Mouse (Mus musculus): Measurements from ENCODE around the gene Eif4a2.
"Not testable (repeated sequence)": the region's sequence is repeated elsewhere in the genome, so short reads cannot be mapped to it uniquely, and the experiment has no call there.

Eif4a2 gene

DNA sequence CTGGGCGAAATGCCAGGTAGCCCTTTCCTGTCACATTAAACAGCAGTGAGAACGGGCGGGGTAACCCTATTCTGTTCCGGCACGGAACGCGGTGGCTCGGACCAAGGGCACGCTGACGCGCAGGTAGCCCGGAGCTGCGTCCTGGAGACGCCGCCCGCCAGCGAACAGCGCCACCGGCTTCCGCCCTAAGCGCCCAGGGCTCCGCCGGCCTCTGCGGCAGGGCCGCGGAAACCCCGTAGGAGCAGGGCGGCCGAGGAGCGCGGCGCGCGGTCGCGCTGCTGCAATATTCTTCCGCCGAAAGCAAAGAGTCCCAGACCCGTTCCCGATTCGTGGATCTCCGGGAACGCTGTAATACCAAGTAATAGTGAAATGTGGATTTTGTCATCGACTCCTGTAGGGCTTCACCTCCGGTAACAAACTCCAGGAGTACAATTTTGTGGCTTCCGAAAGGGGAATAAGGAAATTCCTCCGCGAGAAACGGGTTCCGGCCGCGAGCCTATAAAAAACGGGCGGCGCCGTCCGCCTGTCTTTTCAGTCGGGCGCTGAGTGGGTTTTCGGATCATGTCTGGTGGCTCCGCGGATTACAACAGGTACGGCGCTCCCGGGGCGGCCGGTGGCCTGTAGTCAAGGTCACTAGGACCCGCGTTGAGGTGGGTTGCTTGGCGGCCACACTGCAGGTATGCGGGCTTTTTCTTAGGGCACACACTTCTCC is at the start of gene Eif4a2:
Gene Eif4a2 (plus strand): TSS at position 214 of the 712 bp plus-strand sequence.
- peak; percentile 89 for DNase-seq (ENCODE audit: low spot score)

DNA sequence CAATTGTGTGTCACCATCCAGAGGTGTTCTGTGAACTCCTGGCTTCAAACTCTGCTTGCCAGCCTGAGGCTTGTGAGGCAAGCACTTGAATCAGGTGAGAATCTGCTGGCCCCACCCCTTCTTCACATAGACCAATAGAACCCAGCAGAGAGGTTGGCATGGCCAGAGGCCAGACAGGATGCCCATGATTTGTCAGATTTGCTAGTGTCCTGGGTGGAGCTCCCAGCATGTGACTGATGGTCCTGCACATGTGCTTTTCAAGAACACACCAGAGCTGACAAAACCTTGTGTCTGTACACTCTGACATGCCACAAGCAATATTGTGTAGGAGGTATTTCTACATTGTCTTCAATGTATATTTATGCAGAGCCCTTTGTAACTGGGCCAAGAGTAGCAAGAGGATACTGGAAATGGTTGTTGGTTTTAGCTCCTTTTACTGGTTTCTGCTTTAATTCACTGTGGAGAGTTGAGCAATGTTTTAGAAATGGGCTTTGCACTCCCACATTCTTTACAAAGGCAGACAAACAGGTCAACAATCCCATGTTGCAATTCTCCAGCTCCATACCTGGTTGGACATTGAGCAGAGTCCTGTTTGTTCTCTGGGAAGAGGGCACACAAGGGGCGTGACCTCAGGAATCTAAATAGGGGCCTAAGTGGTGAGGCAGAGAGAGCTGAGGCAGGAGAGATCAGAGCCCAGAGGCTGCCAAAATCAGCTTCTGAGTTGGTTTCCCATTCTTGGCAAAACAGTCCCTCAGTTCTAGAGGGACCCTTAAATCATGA is 49.4 kb upstream of the Eif4a2 start, which contains the start of gene Kng1:
Gene Kng1 (plus strand): TSS at position 198 of the 780 bp plus-strand sequence.
- not testable (repeated sequence) for DNase-seq (ENCODE audit: low spot score)

DNA sequence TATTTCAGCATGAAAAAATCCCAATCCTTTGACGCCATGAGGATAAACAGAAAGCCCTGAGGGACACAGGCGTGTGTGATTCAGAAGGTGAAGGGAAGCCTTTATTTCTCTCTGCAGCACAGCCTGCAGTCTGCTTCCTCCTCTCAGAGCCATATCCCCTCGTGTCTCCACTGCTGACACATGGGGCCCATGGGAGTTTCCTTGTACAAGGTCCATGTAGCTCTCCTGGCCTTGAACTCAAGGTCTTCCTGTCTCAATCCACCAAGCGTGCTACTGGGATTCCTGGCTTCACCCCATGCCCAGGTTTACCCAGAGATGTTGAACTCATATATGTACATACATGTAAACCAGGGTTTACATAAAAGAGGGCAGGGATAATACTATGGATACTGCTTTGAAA is 47.6 kb upstream of the Eif4a2 start:
- not testable (repeated sequence) for DNase-seq (ENCODE audit: low spot score)

DNA sequence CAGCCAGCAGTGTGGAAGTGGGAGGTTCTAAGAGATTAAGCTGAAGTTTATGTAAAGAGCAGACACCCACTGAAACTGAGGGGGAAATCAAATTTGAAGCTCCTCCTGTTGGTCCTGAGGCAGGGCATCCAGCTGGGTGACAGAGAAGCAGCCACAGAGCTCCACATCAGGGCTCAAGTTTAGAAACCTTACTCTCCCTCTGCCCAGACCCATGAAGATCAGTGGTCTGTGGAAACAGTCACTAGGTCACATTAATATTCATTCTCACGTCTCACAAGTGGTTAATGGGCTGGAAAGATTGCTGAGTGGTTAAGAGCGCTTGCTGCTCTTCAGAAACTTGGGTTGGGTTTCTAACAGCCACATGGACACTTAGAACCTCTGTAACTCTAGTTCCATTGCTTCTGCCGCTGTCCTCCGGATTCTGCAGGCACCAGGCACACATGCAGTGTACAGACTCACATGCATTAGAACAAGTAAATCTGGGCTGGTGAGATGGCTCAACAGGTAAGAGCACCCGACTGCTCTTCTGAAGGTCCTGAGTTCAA is 46.4 kb upstream of the Eif4a2 start:
- not testable (repeated sequence) for DNase-seq (ENCODE audit: low spot score)

DNA sequence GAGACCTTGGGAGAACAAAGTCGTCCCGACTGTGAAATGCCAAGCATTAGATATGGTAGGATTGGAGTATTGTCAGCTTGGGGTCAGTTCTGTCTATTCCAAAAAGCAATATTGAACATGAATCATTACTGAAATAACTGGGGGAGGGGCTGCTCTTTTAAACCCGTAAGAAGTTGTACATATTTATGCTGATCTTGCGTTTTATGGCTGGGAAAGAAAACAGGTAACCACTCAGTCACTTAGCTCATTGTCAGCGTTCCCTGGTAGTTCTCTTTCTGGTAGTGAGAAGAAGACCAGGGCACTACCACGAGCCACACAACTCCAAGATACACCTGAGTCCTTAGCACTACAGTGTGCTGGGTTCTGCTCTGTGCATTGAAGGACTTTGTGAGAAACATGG is 29.7 kb upstream of the Eif4a2 start:
- not testable (repeated sequence) for DNase-seq (ENCODE audit: low spot score)

DNA sequence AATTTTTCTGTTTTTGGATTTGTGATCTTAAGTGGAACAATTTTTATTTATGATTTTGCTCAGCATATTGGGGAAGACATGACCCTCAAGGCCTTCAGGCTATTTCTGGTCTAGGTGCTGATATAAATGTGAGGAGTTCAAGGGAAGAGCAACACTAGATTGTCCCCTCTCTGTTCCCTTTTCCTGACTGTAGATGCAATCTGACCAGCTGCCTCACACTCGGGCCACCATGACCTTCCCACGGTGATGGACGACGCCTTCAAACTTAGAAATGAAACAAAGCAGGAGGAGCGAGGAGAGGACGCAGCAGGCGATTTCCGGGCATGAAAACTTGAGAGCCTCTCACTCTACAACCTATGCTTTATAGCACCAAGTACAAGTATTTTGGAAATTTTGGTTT is 20.1 kb upstream of the Eif4a2 start:
- not testable (repeated sequence) for DNase-seq (ENCODE audit: low spot score)

DNA sequence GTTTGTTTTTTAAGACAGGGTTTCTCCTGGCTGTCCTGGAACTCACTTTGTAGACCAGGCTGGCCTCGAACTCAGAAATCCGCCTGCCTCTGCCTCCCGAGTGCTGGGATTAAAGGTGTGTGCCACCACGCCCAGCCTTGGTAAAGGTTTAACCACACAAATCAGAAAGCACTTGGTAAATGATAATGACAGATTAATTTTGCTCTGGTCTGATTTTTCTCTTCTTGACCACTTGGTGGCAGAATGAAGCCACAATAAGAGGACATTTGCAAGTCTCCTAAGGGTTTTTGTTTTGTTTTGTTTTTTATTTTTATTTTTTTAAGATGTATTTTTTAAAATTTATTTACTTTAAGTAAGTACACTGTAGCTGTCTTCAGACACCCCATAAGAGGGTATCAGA is 19.5 kb upstream of the Eif4a2 start:
- not testable (repeated sequence) for DNase-seq (ENCODE audit: low spot score)

DNA sequence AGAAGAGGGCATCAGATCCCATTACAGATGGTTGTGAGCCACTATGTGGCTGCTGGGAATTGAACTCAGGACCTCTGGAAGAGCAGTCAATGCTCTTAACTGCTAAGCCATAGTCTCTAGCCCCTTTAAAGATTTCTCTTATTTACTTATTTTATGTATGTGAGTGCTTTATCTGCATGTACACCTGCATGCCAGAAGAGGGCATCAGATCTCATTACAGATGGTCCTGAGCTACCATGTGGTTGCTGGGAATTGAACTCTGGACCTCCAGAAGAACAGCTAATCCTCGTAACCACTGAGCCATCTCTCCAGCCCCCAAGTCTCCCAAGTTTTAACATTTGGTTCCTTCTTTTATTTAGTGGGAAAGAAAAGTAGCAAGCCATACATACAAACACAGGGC is 18.8 kb upstream of the Eif4a2 start:
- not testable (repeated sequence) for DNase-seq (ENCODE audit: low spot score)

DNA sequence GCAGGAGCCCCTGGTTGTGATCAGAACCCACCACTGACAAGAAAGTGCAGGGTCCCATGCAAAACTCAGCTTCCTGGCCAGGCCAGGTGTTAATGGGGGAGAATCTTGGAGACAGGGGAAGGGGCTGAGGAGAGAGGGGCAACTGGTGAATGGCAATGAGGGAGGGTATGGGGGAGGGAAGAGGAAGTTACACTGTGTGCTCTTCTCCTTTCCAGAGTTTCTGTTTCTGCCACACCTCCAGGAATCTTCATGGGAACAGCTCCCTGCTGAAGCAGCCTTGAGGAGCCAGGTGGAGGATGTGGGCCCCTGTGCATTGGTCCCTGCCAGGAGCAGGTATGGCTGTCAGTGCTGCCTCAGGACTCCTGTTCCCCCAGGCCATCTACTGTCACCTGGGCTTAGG is 15.9 kb upstream of the Eif4a2 start:
- DNase-seq (ENCODE audit: low spot score): not testable (repeated sequence)

DNA sequence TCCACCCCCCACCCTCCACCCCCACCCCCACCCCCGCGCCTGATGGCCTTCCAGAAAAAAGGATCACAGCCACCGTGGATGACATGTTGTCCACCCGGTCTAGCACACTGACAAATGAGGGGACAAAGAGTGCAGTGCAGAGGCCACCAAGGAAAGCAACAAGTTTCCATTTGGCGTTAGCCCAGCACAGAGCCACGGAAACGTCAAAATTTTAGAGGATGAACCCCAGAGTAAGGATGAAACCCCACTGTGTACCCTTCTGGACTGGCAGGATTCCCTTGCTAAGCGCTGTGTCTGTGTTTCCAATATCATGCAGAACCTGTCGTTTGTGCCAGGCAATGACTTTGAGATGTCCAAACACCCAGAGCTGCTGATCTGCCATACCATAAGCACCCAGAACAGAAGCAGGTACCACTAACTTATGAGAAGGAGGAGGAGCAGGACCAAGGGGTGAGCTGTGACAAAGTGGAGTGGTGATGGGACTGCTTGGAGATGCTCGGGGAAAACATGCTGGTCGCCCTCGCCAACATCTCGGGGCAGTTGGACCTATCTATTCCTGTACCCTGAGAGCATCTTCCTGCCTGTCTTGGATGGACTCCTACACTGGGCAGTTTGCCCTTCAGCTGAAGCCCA is 13.8 kb upstream of the Eif4a2 start:
- DNase-seq (ENCODE audit: low spot score): no peak

DNA sequence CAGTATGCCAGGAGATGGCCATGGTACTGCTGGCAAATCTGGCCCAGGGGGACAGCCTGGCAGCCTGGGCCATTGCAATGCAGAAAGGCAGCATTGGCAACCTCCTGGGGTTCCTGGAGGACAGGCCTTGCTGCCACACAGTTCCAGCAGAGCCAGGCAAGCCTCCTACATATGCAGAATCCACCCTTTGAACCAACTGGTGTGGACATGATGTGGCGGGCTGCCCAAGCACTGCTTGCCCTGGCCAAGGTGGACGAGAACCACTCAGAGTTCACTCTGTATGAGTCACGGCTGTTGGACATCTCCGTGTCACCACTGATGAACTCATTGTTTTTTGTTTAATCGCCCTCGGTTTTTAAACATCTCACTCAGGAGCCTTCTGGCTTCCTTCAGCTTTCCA is 13.1 kb upstream of the Eif4a2 start:
- no peak for DNase-seq (ENCODE audit: low spot score)

DNA sequence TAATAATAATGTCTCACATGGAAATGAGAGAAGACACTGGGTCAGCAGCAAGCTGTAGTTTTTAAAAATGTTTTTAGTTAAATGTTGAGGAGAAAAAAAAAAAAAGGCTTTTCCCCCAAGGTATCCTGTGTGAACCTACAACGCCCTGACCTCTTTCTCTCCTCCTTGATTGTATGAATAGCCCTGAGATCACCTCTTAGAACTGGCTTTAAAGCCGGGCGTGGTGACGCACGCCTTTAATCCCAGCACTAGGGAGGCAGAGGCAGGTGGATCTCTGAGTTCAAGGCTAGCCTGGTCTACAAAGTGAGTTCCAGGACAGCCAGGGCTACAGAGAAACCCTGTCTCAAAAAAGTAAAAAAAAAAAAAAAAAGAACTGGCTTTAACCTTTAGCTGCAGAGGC is 11.7 kb upstream of the Eif4a2 start:
- DNase-seq (ENCODE audit: low spot score): not testable (repeated sequence)

DNA sequence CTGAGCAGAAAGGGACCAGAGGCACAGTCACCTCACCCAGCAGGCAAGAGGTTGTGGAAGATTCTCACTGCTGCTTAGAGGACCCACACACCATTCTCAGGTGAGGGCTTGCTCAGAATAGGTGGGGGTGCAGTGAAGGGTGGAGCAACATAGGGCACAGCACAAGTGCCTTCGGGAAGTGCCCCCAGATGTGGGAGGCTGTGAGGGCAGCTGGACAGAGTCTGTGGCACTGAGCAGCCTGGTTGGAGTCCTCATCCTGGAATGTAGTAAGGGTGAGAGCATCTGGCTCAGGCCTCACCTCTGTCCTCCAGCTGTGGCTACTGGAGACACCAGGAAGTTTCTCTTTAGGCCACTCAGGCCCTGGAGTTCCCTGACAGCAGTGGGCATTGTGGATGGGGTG is 10.4 kb upstream of the Eif4a2 start:
- DNase-seq (ENCODE audit: low spot score): not testable (repeated sequence)

DNA sequence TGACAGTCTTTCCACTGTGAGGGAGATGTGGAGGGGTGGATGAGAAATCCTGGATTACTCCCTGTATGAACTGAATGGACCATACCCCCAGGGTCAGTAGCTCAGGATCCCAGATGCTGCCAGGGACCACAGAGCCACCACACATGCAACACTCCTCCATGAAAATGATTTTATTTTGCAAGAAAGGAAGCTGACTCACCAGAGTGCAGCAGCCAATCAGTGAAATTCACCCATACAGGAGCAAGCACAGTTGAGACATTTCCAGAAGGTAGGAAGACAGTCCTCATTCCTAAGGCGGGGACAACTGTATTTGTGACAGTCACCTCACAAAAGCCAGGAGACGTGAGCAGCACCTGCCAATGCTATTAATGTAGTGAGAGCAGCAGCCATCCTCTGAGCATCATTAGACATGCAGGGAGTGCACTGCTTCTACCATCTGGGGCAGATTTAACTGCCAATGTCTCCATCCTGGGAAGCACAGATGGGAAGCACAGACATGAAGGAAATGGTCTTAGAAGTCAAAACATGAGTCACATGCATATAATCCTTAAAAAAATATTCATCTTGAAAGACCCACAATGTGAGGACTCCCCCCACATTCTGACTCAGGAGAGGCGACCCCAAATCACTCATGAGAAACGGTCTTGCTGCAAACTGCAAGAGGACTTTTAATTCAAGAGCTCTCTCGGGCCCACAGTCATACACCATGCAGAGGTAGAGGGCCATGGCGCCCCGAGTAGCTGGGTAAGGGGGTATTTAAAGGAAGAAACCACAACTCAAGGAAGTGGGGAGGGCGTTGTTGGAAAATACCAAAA is 9.7 kb upstream of the Eif4a2 start:
- not testable (repeated sequence) for DNase-seq (ENCODE audit: low spot score)

DNA sequence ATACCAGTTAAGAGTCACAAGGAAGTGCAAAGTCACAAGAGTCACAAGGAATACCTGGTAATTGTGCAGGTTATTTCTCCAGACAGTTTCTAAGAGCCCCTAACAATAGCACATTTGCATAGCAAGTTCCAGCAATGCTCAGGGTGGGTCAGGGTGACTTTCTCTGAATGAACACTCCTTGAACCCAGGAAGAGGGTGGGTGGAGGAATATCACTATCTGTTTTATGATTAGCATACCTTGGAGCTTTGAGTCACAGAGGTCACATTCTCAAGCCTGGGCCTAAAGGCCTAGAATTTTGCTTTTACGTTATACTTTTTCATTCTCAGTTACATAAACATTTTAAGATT is 9.2 kb upstream of the Eif4a2 start:
- DNase-seq (ENCODE audit: low spot score): not testable (repeated sequence)

DNA sequence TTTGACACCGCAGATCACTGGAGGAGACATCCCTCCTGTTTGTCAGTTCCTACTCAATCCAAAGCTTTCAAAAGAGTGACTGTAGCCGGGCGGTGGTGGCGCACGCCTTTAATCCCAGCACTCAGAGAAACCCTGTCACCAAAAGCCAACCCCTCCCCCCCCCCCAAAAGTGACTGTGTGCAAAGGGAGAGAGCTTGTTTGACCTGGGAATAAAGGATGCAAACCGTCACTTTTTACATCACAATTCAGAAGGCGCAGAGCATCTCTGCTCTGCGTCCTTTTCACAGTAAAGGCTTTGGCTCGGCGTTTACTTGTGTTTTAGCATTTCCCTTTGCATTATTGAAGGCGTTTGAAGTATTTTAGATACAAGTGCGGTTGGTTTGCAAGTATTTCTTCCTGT is 7.6 kb upstream of the Eif4a2 start:
- DNase-seq (ENCODE audit: low spot score): no peak

DNA sequence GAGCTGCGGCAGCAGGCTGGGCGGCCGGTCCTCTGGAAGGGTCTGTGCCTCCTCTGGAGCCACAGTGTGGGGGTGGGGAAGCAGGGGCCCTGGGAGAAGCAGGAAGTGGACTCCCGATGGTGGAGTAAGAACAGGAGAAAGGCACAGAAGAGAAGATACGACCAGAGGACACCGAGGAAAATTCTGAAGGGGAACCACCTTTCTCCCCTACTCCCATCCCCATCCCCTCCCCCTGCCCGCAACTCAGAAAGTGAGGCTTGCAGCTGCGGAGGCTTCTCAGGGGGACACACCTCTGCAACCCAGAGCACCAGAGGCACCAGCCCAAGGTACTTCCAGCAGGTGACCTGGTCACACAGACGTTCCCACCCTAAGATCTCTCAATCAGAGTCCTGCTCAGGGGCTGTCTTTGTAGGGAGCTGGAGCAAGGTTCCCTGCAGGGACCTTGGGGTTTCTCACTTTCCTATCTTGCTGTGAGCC is 7.1 kb upstream of the Eif4a2 start:
- no peak for DNase-seq (ENCODE audit: low spot score)

DNA sequence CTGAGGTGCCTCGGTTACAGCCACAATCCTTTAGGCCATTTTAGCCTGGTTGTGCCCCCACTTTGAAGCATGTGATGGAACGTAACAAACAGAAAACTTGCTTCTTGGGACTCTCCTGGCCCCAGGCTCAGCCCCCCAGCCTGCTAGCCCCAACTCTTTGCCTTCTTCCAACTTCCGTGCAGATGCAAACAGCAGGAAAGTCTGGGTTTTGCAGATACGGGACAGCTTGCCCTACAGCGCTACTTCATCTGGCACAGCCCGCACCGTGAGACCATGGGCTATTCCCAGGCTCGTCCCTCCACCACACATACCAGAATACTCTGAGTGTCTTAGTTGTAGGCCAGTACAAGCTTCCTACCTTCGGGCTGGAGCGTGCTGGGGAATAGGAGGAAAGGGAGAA is 6.6 kb upstream of the Eif4a2 start:
- DNase-seq (ENCODE audit: low spot score): no peak

DNA sequence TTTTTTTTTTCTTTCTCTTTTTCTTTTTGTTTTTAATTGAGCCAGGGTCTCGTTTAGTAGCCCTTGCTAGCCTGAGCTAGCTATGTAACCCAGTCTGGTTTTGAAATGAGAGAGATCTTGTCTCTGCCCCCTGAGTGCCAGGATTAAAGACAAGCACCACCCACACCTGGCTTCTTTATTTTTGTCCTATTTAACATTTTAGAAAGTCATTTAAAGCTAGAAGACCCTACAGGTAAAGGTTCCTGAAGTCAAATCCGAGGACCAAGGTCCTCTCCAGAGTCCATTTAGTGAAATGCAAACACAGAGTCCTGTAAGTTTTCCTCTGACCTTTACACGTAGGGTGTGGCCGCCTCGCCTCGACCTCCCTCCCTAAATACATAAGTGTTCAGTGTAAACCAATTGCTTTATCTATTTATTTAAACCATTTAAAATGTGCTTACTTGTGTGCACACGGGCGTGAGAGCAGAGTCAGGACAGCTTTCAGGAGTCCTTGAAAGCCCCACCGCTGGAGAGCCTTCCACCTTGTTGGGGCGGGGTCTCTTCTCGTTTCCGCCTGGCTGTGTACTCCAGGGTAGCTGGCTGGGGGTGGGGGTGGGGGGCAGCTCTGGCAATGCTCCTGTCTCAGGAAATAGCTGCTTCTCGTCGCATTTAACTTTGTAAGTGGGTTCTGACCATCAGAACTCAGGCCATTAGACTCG is 4.8 kb upstream of the Eif4a2 start:
- no peak for DNase-seq (ENCODE audit: low spot score)

DNA sequence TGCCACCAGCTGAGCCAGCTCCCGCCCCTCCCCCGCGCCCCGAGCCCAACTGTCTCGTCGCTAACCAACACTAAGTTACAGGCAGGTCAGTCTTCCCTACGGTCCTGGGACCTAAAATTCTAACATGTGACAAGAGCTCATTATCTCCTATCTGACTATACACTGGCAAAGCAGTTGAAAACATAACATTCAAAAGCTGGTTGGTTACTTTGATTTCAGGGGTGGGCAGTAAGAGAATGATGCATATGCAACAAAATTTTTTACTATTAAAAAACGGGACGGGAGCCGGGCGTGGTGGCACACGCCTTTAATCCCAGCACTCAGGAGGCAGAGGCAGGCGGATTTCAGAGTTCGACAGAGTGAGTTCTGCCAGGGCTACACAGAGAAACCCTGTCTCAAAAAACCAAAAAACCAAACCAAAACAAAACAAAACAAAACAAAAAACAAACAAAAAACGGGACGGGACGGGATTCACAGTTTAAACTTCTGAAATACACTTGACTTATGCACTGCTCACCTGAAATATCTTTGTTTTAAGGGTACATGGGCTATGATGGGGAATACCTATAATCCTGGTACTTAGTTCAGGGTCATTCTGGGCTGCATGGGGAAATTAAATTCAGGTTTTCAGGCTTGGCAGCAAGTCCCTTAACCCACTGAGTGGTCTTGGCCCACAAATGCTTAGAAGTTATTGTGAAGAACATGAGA is 4.1 kb upstream of the Eif4a2 start:
- no peak for DNase-seq (ENCODE audit: low spot score)

Measured in ovary, postnatal 14 days (tissue).